Mouse (Mus musculus) urinary bladder, postnatal 0 days (tissue): ENCODE measurements around the gene Krt73. TPM values are rescaled to one million over a fixed set of nuclear protein-coding genes. Genes with fewer than 3 reads are reported as not detected.

ENCODE experiments used
- polyA plus RNA-seq: library from polyadenylated mRNA; unstranded; fragments of >200 nt; fragmentation: Nextera tagmentation; extraction: Ambion mirVana; gene quantifications from 2 replicates; pipeline ENCODE4 v1.2.1, GENCODE M21; 2015

Gene Krt73
- not detected in 2 replicates for polyA plus RNA-seq

DNA sequence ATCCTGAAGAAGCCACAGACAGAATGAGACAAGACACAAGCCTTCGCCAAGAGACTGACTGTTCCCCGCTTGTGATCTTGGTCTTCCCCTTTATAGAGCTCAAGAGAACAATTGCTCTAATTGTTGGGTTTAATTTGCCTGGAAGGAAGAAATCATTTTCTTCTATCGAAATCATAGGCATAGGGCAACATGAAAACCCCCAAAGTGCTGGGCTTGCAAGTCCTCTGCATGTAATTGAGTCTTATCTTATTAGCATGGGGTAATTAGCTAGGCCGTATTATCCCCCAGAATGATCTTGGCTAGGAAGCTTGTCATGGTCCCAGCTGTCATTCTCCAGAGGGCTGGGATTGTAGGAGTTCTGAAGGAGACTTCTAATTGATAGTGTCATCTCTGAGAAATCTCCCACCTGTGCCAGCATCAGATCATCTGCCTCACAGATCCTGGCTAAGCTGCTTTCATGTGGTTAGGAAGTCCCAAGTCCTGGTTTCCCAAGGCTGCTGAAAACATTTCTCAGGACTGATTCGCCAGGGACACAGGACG, at the start of gene Krt73:
TSS of gene Krt73 (minus strand) at position 51 of the 540 bp plus-strand sequence.

DNA sequence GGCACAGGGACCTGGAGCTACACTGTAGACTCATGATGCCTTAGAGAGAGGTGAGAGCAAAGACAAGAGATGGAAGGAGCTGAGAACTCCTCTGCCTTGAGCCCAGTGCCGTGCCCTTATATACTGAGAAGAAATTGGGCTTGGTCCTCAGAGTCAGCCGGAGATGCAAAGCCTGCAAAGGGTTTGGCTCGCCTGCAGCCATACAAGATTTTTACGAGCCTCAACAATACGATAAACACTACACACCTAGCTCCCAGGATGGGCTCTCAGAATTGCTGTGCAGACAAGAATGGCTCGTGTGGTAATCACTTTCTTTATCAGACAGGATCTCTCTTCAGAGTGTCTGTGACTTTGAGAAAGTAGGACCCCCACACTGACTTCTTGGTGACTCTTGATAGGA, 48.5 kb upstream of the Krt73 start, which contains the start of gene Krt1:
TSS of gene Krt1 (minus strand) at position 101 of the 400 bp plus-strand sequence.

DNA sequence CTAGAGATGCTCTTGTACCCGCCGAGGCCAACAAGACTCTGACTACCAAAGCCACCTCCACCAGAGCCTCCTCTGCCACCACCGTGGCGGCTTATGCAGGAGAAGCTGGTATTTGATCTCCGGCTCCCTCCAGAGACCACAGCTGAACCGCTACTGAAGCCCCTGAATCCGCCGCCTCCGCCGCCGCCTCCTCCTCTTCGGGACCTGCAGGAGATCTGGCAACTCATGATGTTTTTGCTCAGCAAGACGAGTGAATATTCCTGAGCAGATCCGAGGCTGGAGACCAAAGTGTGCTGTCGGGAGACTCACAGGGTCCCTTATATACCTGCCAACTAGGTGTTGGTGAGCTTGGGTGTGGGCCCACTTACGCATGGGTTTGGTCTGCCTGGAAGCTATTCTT, 15.7 kb upstream of the Krt73 start, which contains the start of gene Krt2:
TSS of gene Krt2 (minus strand) at position 295 of the 400 bp plus-strand sequence.

DNA sequence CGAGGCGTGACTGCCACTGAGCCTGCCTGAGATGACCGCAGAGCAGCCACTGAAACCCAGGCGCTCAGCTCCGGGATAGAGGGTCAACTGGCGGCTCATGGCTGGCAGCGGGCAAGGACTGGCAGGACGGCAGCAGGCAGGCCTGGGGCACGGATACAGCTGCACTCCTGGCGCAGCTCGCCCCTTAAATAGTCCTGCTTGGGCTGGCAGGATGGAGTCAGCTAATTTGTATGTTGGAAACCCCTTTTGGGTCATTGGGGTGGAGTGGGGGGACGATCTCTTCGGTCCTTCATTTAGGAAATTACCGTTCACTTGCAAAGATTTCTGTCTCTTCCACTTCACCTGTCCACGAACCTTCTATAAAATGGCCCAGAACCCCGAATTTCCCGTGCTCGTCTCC, 15.8 kb downstream of the Krt73 start, which contains the start of gene Krt72:
TSS of gene Krt72 (minus strand) at position 101 of the 400 bp plus-strand sequence.

Other genes starting within 250 kb of the Krt73 start
- 0.43 and 1.2 TPM in 2 replicates for gene Krt90, start 239.4 kb downstream of the Krt73 start, polyA plus RNA-seq
- 0.04 and 0.13 TPM in 2 replicates for gene Krt75, start 228.4 kb downstream of the Krt73 start, polyA plus RNA-seq
- not detected in 2 replicates for gene Gm5414, start 174.2 kb downstream of the Krt73 start, polyA plus RNA-seq
- not detected in 2 replicates for gene Gm5478, start 155.0 kb downstream of the Krt73 start, polyA plus RNA-seq
- gene Krt6b, start 122.1 kb downstream of the Krt73 start, polyA plus RNA-seq = 0.21 TPM in 1 of 2 replicates, not detected in the other
- 2.0 and 4.7 TPM in 2 replicates for gene Krt6a, start 108.0 kb downstream of the Krt73 start, polyA plus RNA-seq
- gene Krt5, start 89.4 kb downstream of the Krt73 start, polyA plus RNA-seq = 247 and 260 TPM in 2 replicates
- gene Krt71, start 59.2 kb downstream of the Krt73 start, polyA plus RNA-seq = not detected in 2 replicates
- not detected in 2 replicates for gene Krt72, start 15.9 kb downstream of the Krt73 start, polyA plus RNA-seq
- not detected in 2 replicates for gene Krt2, start 15.8 kb upstream of the Krt73 start, polyA plus RNA-seq
- gene Krt1, start 48.4 kb upstream of the Krt73 start, polyA plus RNA-seq = 0.80 and 1.2 TPM in 2 replicates
- gene Krt77, start 67.4 kb upstream of the Krt73 start, polyA plus RNA-seq = 0.08 TPM in 1 of 2 replicates, not detected in the other
- gene Krt76, start 90.6 kb upstream of the Krt73 start, polyA plus RNA-seq = not detected in 2 replicates
- 113 and 146 TPM in 2 replicates for gene Krt4, start 122.4 kb upstream of the Krt73 start, polyA plus RNA-seq
- gene Krt79, start 138.0 kb upstream of the Krt73 start, polyA plus RNA-seq = 0.47 and 0.71 TPM in 2 replicates
- 2.1 and 2.2 TPM in 2 replicates for gene Krt78, start 151.9 kb upstream of the Krt73 start, polyA plus RNA-seq
- 1,267 and 1,548 TPM in 2 replicates for gene Krt8, start 202.1 kb upstream of the Krt73 start, polyA plus RNA-seq
- 1,517 and 1,777 TPM in 2 replicates for gene Krt18, start 225.8 kb upstream of the Krt73 start, polyA plus RNA-seq